Mouse (Mus musculus): Measurements from ENCODE around the gene L3mbtl3. TPM values are rescaled to one million over a fixed set of nuclear protein-coding genes. Genes with fewer than 3 reads are reported as not detected.
A peak's percentile ranks its signal among the peaks of the same experiment; 100 is the strongest.

Gene L3mbtl3
- polyA plus RNA-seq (2016; fragmentation: Nextera tagmentation; extraction: Ambion mirVana): 19.3 and 21.2 TPM in 2 replicates

DNA sequence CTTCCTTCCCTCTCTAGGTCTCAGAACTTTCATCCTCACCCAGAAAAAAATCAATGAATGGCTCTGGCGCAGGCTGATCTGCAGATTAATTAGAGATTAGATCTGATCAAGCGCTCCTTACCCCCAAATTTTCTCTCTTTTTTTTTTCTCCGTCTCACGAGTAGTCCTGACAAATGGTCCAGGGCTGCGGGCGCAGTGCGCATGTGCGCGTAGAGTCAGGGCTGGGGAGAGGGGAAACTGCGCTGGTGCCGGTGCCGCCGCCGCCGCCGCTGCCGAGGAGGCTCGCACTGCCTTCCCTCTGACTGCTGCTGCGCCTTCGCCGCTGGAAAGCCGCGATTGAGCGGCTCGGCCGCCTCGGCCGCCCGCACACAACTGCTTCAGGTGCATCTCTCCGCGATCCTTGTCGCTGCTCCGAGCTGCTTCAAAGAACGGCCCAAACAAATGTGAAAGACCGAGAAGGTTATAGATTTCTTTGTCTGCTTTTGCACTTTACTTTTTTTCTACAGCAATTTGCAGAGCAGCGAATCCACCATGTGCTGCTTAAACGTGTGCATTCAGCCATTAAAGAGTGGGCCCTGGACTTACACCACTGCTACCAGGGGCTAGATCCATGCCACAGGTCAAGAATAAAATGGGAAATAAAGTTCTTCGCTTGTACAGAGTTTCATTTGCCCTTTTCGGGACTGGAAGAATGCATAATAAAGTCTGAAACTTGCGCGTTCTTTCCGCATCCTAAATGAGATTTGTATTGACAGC is at the start of gene L3mbtl3:
Gene L3mbtl3 (minus strand): TSS at position 182 of the 756 bp plus-strand sequence.
- no peaks in the 10 kb centered on the region for H3K36me3 ChIP-seq
- peak within 1 kb of the TSS; percentile 89 for H3K27ac ChIP-seq
- H3K4me1 ChIP-seq: peaks cover 15% of the 10 kb centered on the region
- H3K4me3 ChIP-seq: peak within 1 kb of the TSS; percentile 88
- ATAC-seq (ENCODE audit: low FRiP score, low read depth): peak; percentile 81
- 1% methylated on average over 42 of the region's 42 CpGs for WGBS
- H3K4me2 ChIP-seq (replicated peaks): peak within 1 kb of the TSS; percentile 86
- H3K9ac ChIP-seq: peak within 1 kb of the TSS; percentile 94
- no peaks in the 10 kb centered on the region for H3K27me3 ChIP-seq (replicated peaks)
- H3K9me3 ChIP-seq: no peaks in the 10 kb centered on the region

DNA sequence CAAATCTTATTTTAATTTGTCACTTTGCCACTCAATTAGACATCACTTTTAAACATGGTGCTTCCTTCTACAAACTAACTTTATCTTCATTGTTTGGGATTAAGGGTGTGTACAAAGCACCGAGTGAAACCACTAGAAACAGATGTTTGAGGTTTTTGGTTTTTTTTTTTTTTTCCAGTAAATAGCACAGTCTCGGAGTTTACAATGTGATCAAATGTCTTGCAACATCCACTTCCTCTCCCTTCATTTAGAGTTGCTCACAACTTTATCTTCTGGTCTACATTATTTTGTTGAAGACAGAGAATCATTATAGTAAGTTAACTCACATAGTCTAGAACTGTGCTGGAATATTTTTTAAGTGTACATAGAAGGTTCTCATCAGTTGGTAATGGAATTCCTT is 45.4 kb upstream of the L3mbtl3 start:
- ATAC-seq (ENCODE audit: low FRiP score, low read depth): no peak
- H3K9me3 ChIP-seq: no peaks in the 10 kb centered on the region
- H3K27me3 ChIP-seq (replicated peaks): no peaks in the 10 kb centered on the region
- no peak overlapping the region for H3K27ac ChIP-seq
- no peak overlapping the region for H3K4me2 ChIP-seq (replicated peaks)
- no peak overlapping the region for H3K9ac ChIP-seq
- no peaks in the 10 kb centered on the region for H3K36me3 ChIP-seq
- no peaks in the 10 kb centered on the region for H3K4me1 ChIP-seq
- no peak overlapping the region for H3K4me3 ChIP-seq
- 81% methylated on average over 2 of the region's 2 CpGs for WGBS

DNA sequence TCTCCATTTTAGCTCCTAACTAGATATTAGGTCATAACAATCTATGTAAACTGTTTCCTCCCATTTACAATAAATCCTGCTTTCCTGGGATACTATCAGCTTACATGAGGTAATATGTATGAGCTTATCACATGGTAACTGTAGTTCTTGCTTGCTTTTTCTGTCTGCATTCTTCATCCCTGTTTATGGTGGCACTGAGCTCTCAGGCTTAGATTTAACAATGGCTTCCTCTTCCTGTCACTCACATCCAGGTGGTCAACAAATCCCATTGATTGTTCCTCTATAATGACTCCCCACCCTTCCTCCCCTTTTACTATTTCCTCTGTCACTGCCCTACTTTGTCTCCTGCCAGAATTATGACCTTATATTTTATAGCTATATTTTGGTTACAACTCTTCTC is 12.9 kb upstream of the L3mbtl3 start:
- no peaks in the 10 kb centered on the region for H3K36me3 ChIP-seq
- H3K4me1 ChIP-seq: no peaks in the 10 kb centered on the region
- H3K9ac ChIP-seq: no peak overlapping the region
- H3K4me3 ChIP-seq: no peak overlapping the region
- H3K9me3 ChIP-seq: no peaks in the 10 kb centered on the region
- no peak overlapping the region for H3K27ac ChIP-seq
- H3K4me2 ChIP-seq (replicated peaks): no peak overlapping the region
- no peak for ATAC-seq (ENCODE audit: low FRiP score, low read depth)
- no peaks in the 10 kb centered on the region for H3K27me3 ChIP-seq (replicated peaks)

DNA sequence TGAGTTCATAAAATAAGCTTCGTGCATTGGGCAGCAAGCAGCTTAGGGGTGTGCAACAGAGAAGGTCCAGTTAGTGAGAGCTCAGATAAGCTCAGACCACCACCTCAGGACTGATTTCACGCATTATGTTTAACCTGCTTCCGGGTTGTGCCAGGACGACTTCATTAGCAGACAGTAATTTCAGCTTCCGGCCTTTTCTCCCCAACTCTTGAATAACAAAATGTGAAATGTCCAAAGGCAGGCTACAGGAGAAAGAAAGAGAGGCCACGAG is 1.5 kb upstream of the L3mbtl3 start:
- WGBS: 82% methylated on average over 6 of the region's 6 CpGs
- Histone ChIP-seq H3K36me3 (no peaks in the 10 kb centered on the region), H3K27ac (no peak overlapping the region), H3K27me3 (replicated peaks) (no peaks in the 10 kb centered on the region), H3K4me1 (peaks cover 5% of the 10 kb centered on the region; the same call in 1 of the 2 replicates), H3K4me3 (no peak overlapping the region), H3K9me3 (no peaks in the 10 kb centered on the region), H3K4me2 (replicated peaks) (no peak overlapping the region), H3K9ac (no peak overlapping the region)
- no peak for ATAC-seq (ENCODE audit: low FRiP score, low read depth)

DNA sequence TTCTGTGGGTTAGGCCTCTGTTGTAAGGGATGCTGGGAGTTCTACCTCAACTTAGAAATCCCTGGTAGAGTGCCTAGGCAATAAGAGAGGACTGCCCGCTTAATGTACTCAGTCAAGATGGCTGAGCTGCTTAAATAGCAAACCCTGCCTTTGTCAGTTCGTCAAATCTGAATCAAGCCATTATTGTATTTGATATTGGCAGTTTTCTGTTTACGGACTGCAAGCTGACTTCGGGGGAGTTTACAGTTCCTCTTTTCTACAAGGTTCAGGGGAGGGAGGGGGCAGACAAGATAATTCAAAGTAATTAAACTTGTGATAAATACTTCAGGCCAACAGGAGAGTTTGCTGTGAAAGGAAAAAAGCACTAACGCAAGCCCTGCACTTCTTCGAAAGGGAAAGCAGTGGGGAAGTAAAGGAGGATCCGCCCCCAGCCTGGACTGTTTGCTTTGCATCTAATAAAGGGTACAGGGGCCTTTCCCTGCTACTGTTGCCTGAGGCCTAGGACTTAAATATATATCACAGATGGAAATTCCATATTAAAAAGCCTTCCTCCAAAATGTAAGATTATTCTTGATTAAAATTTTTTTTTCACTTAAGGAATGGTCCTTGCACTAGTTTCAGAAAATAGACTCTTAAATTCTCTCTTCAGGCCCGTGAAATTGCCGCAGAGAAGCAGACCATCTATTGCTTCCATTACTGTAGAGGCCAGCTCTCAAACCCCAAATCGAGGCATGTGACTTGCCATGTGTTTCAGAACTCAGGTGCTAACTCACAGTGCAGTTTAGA is 968 bp upstream of the L3mbtl3 start:
- Histone ChIP-seq H3K27ac (no peak overlapping the region), H3K9me3 (no peaks in the 10 kb centered on the region), H3K4me3 (peak overlapping the region; percentile 88; the same call in 1 of the 2 replicates), H3K4me2 (replicated peaks) (peak overlapping the region; percentile 86), H3K9ac (0 out of 2 replicates have a peak overlapping the region, but pooled peaks have one; percentile 94), H3K4me1 (peaks cover 9% of the 10 kb centered on the region; the same call in 1 of the 2 replicates), H3K36me3 (no peaks in the 10 kb centered on the region), H3K27me3 (replicated peaks) (no peaks in the 10 kb centered on the region)
- no peak for ATAC-seq (ENCODE audit: low FRiP score, low read depth)
- WGBS: 30% methylated on average over 10 of the region's 10 CpGs

DNA sequence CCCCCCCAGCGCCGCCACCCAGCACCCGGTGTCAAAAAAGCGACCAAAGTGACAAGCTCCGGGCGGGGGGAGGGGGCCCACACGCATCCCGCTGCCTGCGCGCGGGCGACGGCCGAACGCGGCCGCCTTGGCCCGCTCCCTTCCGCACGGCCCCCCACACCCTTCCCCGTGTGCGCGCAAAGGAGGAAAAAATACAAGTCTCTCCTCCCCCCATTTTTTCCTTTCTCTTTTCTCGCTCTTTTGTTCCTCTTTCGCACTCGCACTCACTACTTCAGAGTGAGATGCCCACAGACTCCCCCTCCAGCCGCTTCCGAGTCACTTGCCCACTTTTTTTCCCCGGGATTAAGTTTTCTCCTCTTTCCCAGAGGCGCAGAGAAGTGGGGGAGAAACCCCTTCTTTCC is 420 bp downstream of the L3mbtl3 start:
- peak overlapping the region; percentile 88 for H3K4me3 ChIP-seq
- H3K9ac ChIP-seq: peak overlapping the region; percentile 94
- H3K4me2 ChIP-seq (replicated peaks): peak overlapping the region; percentile 86
- no peaks in the 10 kb centered on the region for H3K27me3 ChIP-seq (replicated peaks)
- H3K9me3 ChIP-seq: no peaks in the 10 kb centered on the region
- peak overlapping the region; percentile 89 for H3K27ac ChIP-seq
- WGBS: 0% methylated on average over 26 of the region's 30 CpGs
- peak; percentile 69 for ATAC-seq (ENCODE audit: low FRiP score, low read depth)
- no peaks in the 10 kb centered on the region for H3K36me3 ChIP-seq
- H3K4me1 ChIP-seq: peaks cover 15% of the 10 kb centered on the region

DNA sequence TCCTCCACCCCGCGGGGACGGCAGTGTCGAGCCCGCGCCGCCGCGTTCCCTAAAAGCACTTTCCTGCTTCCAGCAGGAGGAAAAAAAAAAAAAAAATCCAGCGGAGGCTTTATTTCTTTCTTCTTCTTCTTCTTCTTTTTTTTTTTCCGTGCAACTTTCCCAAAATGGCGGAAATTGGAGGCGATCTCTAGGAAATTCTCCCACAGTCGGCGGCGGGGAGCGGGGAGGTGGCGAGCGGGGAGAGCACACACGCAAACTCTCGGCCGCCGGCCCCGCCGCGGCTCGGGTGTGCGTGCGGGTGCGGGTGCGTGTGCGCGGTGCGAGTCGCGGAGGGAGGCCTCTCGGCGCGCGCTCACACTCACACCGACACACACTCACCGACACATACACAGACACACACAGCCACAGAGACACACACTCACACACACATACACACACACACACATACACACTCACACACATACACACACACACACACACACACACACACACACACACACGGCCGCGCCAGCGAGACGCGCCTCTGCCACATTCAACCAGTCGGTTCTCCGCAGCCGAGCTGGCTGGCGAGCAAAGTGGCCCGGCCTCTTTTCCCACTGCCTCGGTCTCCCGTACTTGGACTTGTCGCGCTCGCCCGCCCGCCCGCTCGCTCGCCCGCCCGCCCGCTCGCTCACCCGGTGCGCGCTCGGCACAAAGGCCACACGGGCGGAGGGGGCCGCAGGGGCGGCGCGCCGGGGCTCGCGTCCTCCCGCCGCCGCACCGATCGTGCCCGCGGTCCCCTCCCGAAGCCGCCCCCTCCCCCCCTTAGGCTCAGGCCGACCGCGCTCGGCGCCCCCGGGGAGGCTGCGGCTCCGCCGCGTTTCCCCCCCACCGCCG is 1.1 kb downstream of the L3mbtl3 start:
- Histone ChIP-seq H3K27ac (peak overlapping the region; percentile 89), H3K4me3 (peak overlapping the region; percentile 88), H3K4me1 (peaks cover 15% of the 10 kb centered on the region), H3K9ac (peak overlapping the region; percentile 94), H3K36me3 (no peaks in the 10 kb centered on the region), H3K27me3 (replicated peaks) (no peaks in the 10 kb centered on the region), H3K4me2 (replicated peaks) (peak overlapping the region; percentile 86), H3K9me3 (no peaks in the 10 kb centered on the region)
- under 1% methylated on average over 84 of the region's 101 CpGs for WGBS
- peak; percentile 68 for ATAC-seq (ENCODE audit: low FRiP score, low read depth)

DNA sequence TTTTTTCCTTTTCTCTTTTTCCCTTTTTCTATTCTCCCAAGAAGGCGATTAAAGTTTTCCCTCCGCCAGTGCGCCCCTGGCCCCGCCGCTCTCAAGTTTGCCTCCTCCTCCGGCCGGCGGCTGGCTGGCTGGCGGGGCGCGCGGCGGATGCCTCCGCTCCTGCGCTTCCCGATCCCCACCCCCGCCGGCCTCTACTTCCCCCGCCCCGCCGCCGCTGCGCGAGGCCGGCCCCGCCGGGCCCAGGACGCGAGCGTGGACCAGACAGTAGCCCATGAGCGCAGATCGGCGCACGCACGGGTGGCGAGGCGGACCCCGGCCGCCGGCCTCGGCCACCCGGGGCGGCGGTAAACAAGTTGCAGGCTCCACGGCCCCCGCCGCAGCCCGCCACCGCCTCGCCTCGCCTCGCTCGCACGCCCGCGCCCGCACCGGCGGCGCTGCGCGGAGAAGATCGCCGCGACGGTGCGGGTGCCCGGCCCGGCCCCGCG is 1.8 kb downstream of the L3mbtl3 start:
- H3K4me3 ChIP-seq: peak overlapping the region; percentile 88
- ATAC-seq (ENCODE audit: low FRiP score, low read depth): peak; percentile 17
- no peaks in the 10 kb centered on the region for H3K27me3 ChIP-seq (replicated peaks)
- WGBS: under 1% methylated on average over 69 of the region's 71 CpGs
- H3K36me3 ChIP-seq: no peaks in the 10 kb centered on the region
- H3K9ac ChIP-seq: peak overlapping the region; percentile 94
- H3K27ac ChIP-seq: peak overlapping the region; percentile 89
- H3K9me3 ChIP-seq: no peaks in the 10 kb centered on the region
- peaks cover 15% of the 10 kb centered on the region for H3K4me1 ChIP-seq
- peak overlapping the region; percentile 86 for H3K4me2 ChIP-seq (replicated peaks)

DNA sequence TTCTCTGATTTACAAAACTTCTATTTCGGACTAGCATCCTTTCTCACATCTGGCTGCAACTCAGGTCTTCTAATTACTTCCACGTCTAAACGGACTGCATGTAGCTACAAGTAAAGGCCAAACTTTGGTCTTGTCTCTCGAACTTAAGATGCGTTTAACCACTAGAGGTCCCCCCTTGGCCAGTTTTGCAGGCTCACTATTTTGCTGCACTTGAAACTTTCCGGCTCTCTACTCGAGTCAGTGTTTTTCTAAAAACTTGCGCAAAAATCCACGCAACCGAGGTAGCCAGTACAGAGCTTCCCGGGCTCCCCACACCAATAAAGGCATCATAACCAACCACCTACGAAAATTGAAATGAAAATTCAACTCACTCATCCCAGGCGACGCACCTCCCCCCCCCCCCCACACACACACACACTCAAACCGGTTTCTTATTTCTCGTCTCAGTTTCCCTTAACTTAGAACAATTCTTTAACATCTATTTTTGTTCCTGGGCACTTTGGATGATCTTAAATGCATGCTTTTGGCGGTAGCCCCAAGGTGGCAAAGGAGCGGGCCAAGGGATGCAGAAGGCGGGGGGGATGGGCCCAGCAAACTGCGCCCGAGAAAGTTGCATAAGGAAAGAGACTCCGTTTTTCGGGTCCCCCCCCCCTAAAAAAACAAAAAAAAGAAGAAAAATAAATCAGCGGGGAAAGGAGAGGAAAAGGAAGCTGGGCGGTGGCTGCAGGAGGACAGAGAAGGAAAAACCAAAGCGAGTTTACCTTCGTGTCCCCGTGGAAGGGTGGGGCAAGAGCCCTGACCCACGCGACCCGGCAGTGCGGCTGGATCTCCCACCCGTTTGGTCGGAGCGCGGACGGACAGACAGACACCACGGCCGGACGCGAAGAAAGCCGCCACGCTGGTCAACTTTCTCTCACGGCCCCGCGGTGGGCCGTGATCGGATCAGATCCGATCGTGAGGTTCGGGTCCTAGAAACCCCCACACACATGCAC is 2.5 kb downstream of the L3mbtl3 start:
- Histone ChIP-seq H3K4me1 (peaks cover 15% of the 10 kb centered on the region), H3K27me3 (replicated peaks) (no peaks in the 10 kb centered on the region), H3K4me2 (replicated peaks) (peak overlapping the region; percentile 86), H3K9me3 (no peaks in the 10 kb centered on the region), H3K36me3 (no peaks in the 10 kb centered on the region), H3K4me3 (peak overlapping the region; percentile 88), H3K9ac (peak overlapping the region; percentile 94), H3K27ac (no peak overlapping the region)
- under 1% methylated on average over 51 of the region's 51 CpGs for WGBS
- ATAC-seq (ENCODE audit: low FRiP score, low read depth): no peak

DNA sequence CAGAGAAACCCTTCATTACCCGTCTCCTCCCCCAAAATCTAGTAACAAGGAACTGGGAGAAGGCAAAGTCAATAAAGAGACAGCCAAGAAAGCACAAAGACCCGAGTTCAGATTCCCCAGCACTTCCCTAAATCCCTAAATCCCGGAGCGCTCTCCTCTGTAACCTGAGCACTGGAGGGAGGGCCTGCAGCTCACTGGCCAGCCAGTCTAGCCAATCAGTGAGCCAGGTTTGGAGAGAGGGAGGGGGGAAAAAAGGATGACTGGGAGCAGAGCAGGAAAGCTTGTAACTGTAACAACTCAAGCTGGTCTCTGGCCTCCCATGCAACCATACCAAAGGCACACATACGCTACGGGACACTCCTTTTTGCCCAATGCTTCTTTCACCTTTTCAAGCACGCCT is 4.4 kb downstream of the L3mbtl3 start:
- no peak for ATAC-seq (ENCODE audit: low FRiP score, low read depth)
- Histone ChIP-seq H3K9ac (no peak overlapping the region), H3K36me3 (peaks cover 6% of the 10 kb centered on the region), H3K9me3 (no peaks in the 10 kb centered on the region), H3K27me3 (replicated peaks) (no peaks in the 10 kb centered on the region), H3K4me1 (peaks cover 11% of the 10 kb centered on the region), H3K4me3 (no peak overlapping the region), H3K4me2 (replicated peaks) (peak overlapping the region; percentile 7; the same call in 1 of the 2 replicates), H3K27ac (no peak overlapping the region)
- WGBS: 66% methylated on average over 7 of the region's 7 CpGs

DNA sequence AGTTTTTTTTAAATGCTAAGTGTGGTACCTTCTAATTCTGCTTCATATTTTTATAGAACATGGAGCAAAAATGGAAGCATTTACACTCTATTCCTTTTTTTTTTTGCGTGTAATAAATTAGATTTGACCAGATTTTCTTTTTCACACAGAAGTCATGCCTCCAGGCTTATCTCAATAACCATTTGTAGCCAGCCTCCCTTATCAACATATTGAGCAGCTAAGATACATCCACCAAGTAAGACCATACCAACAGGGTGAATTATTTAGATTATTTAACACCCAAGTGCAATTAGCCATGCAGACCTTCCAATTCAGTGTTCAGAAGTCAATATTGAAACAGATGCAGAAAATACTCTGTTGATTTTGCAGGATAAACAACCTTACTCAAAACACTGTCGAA is 10.8 kb downstream of the L3mbtl3 start:
- no peak for ATAC-seq (ENCODE audit: low FRiP score, low read depth)

More for the DNA sequence above, 10.8 kb downstream of the L3mbtl3 start:
- Histone ChIP-seq H3K27me3 (replicated peaks) (no peaks in the 10 kb centered on the region), H3K9me3 (no peaks in the 10 kb centered on the region), H3K36me3 (peaks cover 6% of the 10 kb centered on the region), H3K4me2 (replicated peaks) (no peak overlapping the region), H3K9ac (no peak overlapping the region), H3K4me1 (peaks cover 3% of the 10 kb centered on the region), H3K4me3 (no peak overlapping the region), H3K27ac (no peak overlapping the region)
- 92% methylated on average over 2 of the region's 2 CpGs for WGBS

Measured in neural tube, embryonic 12.5 days (tissue).